Mouse (Mus musculus): Measurements from ENCODE around the gene Ywhag.

DNA sequence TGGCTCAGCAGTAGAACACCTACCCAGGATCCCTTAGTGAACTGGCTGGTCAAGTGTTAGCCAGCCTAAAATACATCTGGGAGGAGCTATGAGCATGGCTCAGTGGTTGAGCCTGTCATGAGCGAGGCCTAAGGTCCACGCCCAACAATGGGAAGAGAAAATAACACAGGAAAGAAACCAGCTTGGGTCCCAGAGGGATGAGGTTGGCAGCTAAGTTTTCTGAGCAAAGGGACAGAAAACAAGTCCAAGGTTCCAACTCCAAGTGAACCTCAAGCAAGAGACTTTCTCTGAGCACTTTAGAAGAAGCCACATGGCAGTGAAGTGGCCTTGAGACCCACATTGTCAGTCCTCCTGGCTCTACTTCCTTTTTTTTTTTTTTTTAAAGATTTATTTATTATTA, 17.2 kb upstream of the Ywhag start:
- no peak for TF ChIP-seq CTCF (IDR thresholded peaks at IDR 0.05; ENCODE audit: insufficient read depth, low read length)
- no peak for TF ChIP-seq POLR2A (IDR thresholded peaks at IDR 0.05; ENCODE audit: borderline replicate concordance, extremely low read depth, low read depth, low read length)
